Mouse (Mus musculus): ENCODE data around the gene Trafd1. TPM values are rescaled to one million over a fixed set of nuclear protein-coding genes. Genes with fewer than 3 reads are reported as not detected.
A peak's percentile ranks its signal among the peaks of the same experiment; 100 is the strongest.
"Not testable (repeated sequence)": the region's sequence is repeated elsewhere in the genome, so short reads cannot be mapped to it uniquely, and the experiment has no call there.

Trafd1 gene
- polyA plus RNA-seq, 1 experiment from 2014 or later = 94.6 TPM

- Histone ChIP-seq H3K9ac (ENCODE audit: low read length) (no peak overlapping the region), H3K4me1 (ENCODE audit: control insufficient read depth, insufficient read depth, low read length) (no peaks in the 10 kb centered on the region), H3K36me3 (ENCODE audit: control insufficient read depth, insufficient read depth, low read length) (no peaks in the 10 kb centered on the region), H3K27ac (ENCODE audit: low read depth, low read length) (no peak overlapping the region), H3K4me2 (ENCODE audit: low read depth) (no peak overlapping the region), H3K9me3 (ENCODE audit: control insufficient read depth, low read length) (no peaks in the 10 kb centered on the region), H3K27me3 (ENCODE audit: control insufficient read depth, insufficient read depth, low read length) (no peaks in the 10 kb centered on the region), H3K4me3 (ENCODE audit: low read depth, low read length) (no peak overlapping the region)
- 73% methylated on average over 7 of the region's 7 CpGs for WGBS
- ATAC-seq (ENCODE audit: insufficient read depth, low FRiP score, low TSS enrichment) (no peak), DNase-seq (ENCODE audit: low spot score) (no peak)
Observed at GRCm38 (mm10) chr5:121389106-121389505, 3.7 kb upstream of the Trafd1 start.

- H3K9me3 ChIP-seq (ENCODE audit: control insufficient read depth, low read length) = no peaks in the 10 kb centered on the region
- WGBS = 81% methylated on average over 4 of the region's 4 CpGs
- DNase-seq (ENCODE audit: low spot score) = no peak
Observed at GRCm38 (mm10) chr5:121387126-121387525, 1.7 kb upstream of the Trafd1 start.

DNA sequence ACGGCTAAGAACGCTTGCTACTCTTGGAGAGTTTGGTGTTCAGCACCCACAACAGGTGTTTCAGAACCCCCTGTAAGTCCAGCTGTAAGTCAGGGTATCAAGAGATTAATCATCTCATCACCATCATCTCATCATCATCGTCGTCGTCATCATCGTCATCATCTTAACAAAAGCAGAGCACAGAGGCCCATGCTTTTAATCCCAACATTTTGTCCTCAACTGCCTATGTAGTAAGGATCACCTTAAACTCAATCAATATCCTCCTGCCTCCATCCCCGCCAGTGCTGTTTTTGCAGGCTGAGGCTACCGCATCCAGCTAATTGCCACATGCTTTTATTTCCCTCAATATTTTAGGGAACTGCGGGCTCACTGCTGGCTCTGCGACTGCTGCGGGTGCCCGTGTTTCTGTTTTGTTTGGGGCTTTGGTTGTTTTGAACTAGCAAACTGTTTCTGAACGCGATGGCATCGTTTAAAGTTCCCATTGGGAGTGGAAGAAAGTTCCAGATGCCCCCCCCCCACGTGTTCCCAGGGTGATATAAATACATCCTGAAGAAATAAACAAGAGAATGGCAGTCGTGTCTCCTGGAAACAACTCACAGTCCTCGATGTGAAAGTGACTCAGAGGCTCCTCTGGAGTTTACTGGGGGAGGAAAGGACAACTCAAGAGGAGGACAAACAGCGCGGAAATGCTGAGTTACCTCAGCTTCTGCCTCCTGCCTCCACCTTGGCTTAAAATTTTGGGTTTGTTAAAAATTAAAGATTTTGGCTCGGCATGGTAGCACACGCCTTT, 883 bp upstream of the Trafd1 start:
- Histone ChIP-seq H3K36me3 (ENCODE audit: control insufficient read depth, insufficient read depth, low read length) (no peaks in the 10 kb centered on the region; the same call in 1 of the 2 replicates), H3K27me3 (ENCODE audit: control insufficient read depth, insufficient read depth, low read length) (no peaks in the 10 kb centered on the region), H3K9me3 (ENCODE audit: control insufficient read depth, low read length) (no peaks in the 10 kb centered on the region), H3K4me1 (ENCODE audit: control insufficient read depth, insufficient read depth, low read length) (no peaks in the 10 kb centered on the region), H3K9ac (ENCODE audit: low read length) (no peak overlapping the region), H3K4me3 (ENCODE audit: low read depth, low read length) (peak overlapping the region; percentile 69), H3K27ac (ENCODE audit: low read depth, low read length) (no peak overlapping the region), H3K4me2 (ENCODE audit: low read depth) (peak overlapping the region; percentile 44)
- DNase-seq (ENCODE audit: low spot score) (no peak), ATAC-seq (ENCODE audit: insufficient read depth, low FRiP score, low TSS enrichment) (no peak)
- 36% methylated on average over 22 of the region's 22 CpGs for WGBS

More at GRCm38 (mm10) chr5:121387126-121387525, 1.7 kb upstream of the Trafd1 start:
- H3K4me3 ChIP-seq (ENCODE audit: low read depth, low read length) = no peak overlapping the region
- no peaks in the 10 kb centered on the region for H3K27me3 ChIP-seq (ENCODE audit: control insufficient read depth, insufficient read depth, low read length)
- no peak overlapping the region for H3K4me2 ChIP-seq (ENCODE audit: low read depth)
- H3K27ac ChIP-seq (ENCODE audit: low read depth, low read length) = no peak overlapping the region
- no peaks in the 10 kb centered on the region for H3K36me3 ChIP-seq (ENCODE audit: control insufficient read depth, insufficient read depth, low read length)
- H3K4me1 ChIP-seq (ENCODE audit: control insufficient read depth, insufficient read depth, low read length) = no peaks in the 10 kb centered on the region
- no peak for ATAC-seq (ENCODE audit: insufficient read depth, low FRiP score, low TSS enrichment)
- no peak overlapping the region for H3K9ac ChIP-seq (ENCODE audit: low read length)

- H3K4me3 ChIP-seq (ENCODE audit: low read depth, low read length) = peak overlapping the region; percentile 69
- 3% methylated on average over 45 of the region's 47 CpGs for WGBS
- peak overlapping the region; percentile 56 for H3K4me2 ChIP-seq (ENCODE audit: low read depth)
- H3K27me3 ChIP-seq (ENCODE audit: control insufficient read depth, insufficient read depth, low read length) = no peaks in the 10 kb centered on the region
- DNase-seq (ENCODE audit: low spot score) (peak; percentile 70), ATAC-seq (ENCODE audit: insufficient read depth, low FRiP score, low TSS enrichment) (peak; percentile 70)
- H3K27ac ChIP-seq (ENCODE audit: low read depth, low read length) = peak overlapping the region; percentile 72
- H3K4me1 ChIP-seq (ENCODE audit: control insufficient read depth, insufficient read depth, low read length) = no peaks in the 10 kb centered on the region
- H3K9ac ChIP-seq (ENCODE audit: low read length) = peak overlapping the region; percentile 79
- peaks cover 7% of the 10 kb centered on the region for H3K36me3 ChIP-seq (ENCODE audit: control insufficient read depth, insufficient read depth, low read length)
- no peaks in the 10 kb centered on the region for H3K9me3 ChIP-seq (ENCODE audit: control insufficient read depth, low read length)
Observed at GRCm38 (mm10) chr5:121384757-121385460, 523 bp downstream of the Trafd1 start.

- DNase-seq (ENCODE audit: low spot score) = no peak
- Histone ChIP-seq H3K27me3 (ENCODE audit: control insufficient read depth, insufficient read depth, low read length) (no peaks in the 10 kb centered on the region), H3K4me2 (ENCODE audit: low read depth) (peak overlapping the region; percentile 56), H3K4me3 (ENCODE audit: low read depth, low read length) (peak overlapping the region; percentile 69), H3K9me3 (ENCODE audit: control insufficient read depth, low read length) (no peaks in the 10 kb centered on the region), H3K36me3 (ENCODE audit: control insufficient read depth, insufficient read depth, low read length) (peaks cover 7% of the 10 kb centered on the region), H3K9ac (ENCODE audit: low read length) (0 out of 2 replicates have a peak overlapping the region, but pooled peaks have one; percentile 79), H3K27ac (ENCODE audit: low read depth, low read length) (no peak overlapping the region), H3K4me1 (ENCODE audit: control insufficient read depth, insufficient read depth, low read length) (no peaks in the 10 kb centered on the region)
- 60% methylated on average over 10 of the region's 10 CpGs for WGBS
- no peak for ATAC-seq (ENCODE audit: insufficient read depth, low FRiP score, low TSS enrichment)
Observed at GRCm38 (mm10) chr5:121383857-121384756, 1.3 kb downstream of the Trafd1 start.

DNA sequence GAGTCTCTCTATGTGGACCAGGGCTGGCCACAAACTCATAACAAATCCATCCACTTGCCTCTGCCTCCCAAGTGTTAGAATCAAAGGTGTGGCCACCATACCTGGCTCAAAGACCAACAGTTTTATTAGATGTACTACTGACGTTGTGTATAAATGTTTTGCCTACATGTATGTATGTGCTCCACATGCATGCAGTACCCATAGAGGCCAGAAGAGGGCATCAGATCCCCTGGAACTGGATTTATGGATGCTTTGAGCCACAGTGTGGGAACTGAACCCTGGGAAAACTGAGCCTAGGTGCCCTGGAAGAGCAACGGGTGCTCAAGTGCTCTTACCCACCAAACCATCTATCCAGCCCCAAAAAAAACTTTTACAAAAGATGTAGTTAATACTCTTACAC, 4.7 kb downstream of the Trafd1 start:
- Histone ChIP-seq H3K36me3 (ENCODE audit: control insufficient read depth, insufficient read depth, low read length) (peaks cover 13% of the 10 kb centered on the region), H3K9me3 (ENCODE audit: control insufficient read depth, low read length) (no peaks in the 10 kb centered on the region)
- ATAC-seq (ENCODE audit: insufficient read depth, low FRiP score, low TSS enrichment) = no peak

DNA sequence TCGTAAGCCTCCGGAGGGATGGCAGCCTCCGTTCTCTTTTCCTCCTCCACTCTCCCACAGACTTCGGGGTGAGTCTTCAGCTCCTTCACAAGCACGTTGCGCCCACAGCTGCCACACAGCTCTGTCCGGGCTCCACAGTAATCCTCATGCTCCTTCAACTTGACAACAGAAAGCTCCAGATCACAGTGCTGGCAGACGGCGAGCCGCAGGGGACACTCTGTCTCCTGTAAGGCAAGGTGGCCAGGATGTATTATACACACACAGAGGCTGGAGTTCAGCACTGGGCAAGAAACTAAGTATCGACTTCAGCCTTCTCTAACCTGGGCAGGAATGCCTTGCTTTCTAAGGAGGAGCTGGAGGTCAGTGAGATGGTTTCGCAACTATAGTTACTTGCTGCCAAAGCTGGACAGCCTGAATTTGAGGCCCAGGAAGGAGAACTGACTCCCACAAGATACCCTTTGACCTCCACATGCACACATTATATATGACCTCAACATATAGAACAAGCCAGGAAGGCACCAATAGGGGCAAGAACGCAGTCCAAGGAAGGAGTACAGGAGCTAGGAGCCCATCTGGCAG, 6.7 kb downstream of the Trafd1 start:
- no peak overlapping the region for H3K9ac ChIP-seq (ENCODE audit: low read length)
- ATAC-seq (ENCODE audit: insufficient read depth, low FRiP score, low TSS enrichment) = no peak
- no peaks in the 10 kb centered on the region for H3K9me3 ChIP-seq (ENCODE audit: control insufficient read depth, low read length)
- H3K4me2 ChIP-seq (ENCODE audit: low read depth) = no peak overlapping the region
- peaks cover 25% of the 10 kb centered on the region for H3K36me3 ChIP-seq (ENCODE audit: control insufficient read depth, insufficient read depth, low read length)
- H3K4me1 ChIP-seq (ENCODE audit: control insufficient read depth, insufficient read depth, low read length) = no peaks in the 10 kb centered on the region
- no peaks in the 10 kb centered on the region for H3K27me3 ChIP-seq (ENCODE audit: control insufficient read depth, insufficient read depth, low read length)
- no peak overlapping the region for H3K27ac ChIP-seq (ENCODE audit: low read depth, low read length)
- 92% methylated on average over 13 of the region's 13 CpGs for WGBS
- no peak for DNase-seq (ENCODE audit: low spot score)
- no peak overlapping the region for H3K4me3 ChIP-seq (ENCODE audit: low read depth, low read length)

More for the DNA sequence above, 4.7 kb downstream of the Trafd1 start:
- H3K27ac ChIP-seq (ENCODE audit: low read depth, low read length) = no peak overlapping the region
- DNase-seq (ENCODE audit: low spot score) = no peak
- no peak overlapping the region for H3K9ac ChIP-seq (ENCODE audit: low read length)
- no peak overlapping the region for H3K4me2 ChIP-seq (ENCODE audit: low read depth)
- no peak overlapping the region for H3K4me3 ChIP-seq (ENCODE audit: low read depth, low read length)
- no peaks in the 10 kb centered on the region for H3K27me3 ChIP-seq (ENCODE audit: control insufficient read depth, insufficient read depth, low read length)
- 89% methylated on average over 2 of the region's 2 CpGs for WGBS
- H3K4me1 ChIP-seq (ENCODE audit: control insufficient read depth, insufficient read depth, low read length) = no peaks in the 10 kb centered on the region

DNA sequence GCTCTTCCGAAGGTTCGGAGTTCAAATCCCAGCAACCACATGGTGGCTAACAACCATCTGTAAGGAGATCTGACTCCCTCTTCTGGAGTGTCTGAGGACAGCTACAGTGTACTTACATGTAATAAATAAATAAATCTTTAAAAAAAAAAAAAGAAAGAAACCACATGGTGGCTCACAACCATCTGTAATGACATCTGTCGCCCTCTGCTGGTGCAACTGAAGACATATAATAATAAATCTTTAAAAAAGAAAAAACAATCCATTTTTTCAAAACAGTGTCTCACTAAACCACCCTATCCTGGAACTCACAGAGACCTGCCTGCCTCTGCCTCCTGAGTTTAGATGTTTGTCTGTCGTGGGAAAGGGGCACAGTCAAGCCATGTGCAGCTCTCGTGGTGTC, 8.5 kb downstream of the Trafd1 start:
- not testable (repeated sequence) for ATAC-seq (ENCODE audit: insufficient read depth, low FRiP score, low TSS enrichment); H3K27ac ChIP-seq (ENCODE audit: low read depth, low read length); H3K4me3 ChIP-seq (ENCODE audit: low read depth, low read length); DNase-seq (ENCODE audit: low spot score); H3K4me2 ChIP-seq (ENCODE audit: low read depth); H3K9me3 ChIP-seq (ENCODE audit: control insufficient read depth, low read length); H3K4me1 ChIP-seq (ENCODE audit: control insufficient read depth, insufficient read depth, low read length); H3K27me3 ChIP-seq (ENCODE audit: control insufficient read depth, insufficient read depth, low read length); H3K9ac ChIP-seq (ENCODE audit: low read length)
- 79% methylated on average over 5 of the region's 5 CpGs for WGBS
- peaks cover 25% of the 10 kb centered on the region for H3K36me3 ChIP-seq (ENCODE audit: control insufficient read depth, insufficient read depth, low read length)

Measured in neural tube, embryonic 11.5 days (tissue).